Mouse (Mus musculus): ENCODE measurements around the gene Dhx9.
"Not testable (repeated sequence)": the region's sequence is repeated elsewhere in the genome, so short reads cannot be mapped to it uniquely, and the experiment has no call there.

The Dhx9 gene

GRCm38 (mm10) chr1:153487500-153487879, at the start of gene Dhx9:
Gene Dhx9 (minus strand): TSS chr1:153487660.
- DNase-seq (ENCODE audit: low spot score), result peak; percentile 97

GRCm38 (mm10) chr1:153535611-153536010, 48.2 kb upstream of the Dhx9 start:
- peak; percentile 9 for DNase-seq (ENCODE audit: low spot score)

- not testable (repeated sequence) for DNase-seq (ENCODE audit: low spot score)
These were observed 45.4 kb upstream of the Dhx9 start for GRCm38 (mm10) chr1:153532896-153533295.

DNA sequence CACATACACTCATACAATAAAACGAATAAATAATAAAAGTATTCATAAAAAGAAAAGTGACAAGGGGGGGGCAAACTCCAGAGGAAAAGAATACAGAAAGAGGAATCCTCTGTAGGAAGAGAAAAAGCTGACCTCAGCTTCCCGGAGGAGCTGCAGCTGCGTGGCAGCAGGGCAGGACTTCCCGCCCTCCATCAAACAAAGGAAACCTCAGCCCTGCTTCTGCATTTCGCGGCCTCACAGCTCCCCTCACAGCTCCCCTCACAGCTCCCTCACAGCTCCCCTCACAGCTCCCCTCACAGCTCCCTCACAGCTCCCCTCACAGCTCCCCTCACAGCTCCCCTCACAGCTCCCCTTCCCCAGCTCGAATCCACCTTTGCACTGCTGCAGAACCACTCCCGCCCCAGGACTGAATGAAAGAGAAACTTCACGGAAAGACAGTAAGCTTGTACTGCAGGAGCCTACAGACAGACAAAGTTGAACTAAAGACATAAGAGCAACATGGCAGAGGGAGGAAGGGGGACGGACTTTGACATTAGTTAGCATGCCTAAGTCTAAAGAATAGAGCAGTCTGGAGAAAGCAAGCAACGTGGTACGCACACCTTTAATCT, 44.9 kb upstream of the Dhx9 start:
- no peak for DNase-seq (ENCODE audit: low spot score)

- DNase-seq (ENCODE audit: low spot score), result no peak
These were observed 44.3 kb upstream of the Dhx9 start for GRCm38 (mm10) chr1:153531677-153532233.

DNA sequence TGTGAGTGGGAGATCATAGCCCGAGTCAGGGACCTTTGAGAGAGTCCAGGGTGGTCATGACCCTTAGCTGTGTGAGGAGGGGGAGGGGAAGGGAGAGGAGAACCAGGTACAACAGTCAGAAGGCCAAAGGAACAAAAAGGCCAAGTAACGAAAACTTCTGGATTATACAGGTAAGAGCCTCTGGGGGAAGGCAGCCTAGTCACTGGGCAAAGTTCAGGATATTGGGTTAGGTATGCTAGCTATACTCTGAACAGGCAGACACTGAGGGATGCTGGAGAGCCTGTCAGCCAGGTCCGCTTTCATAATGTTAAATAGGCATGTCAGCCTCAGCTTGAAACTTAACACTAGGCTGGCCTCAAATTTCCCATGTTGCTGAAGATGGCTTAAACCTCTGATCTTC, 34.7 kb upstream of the Dhx9 start:
- no peak for DNase-seq (ENCODE audit: low spot score)

DNA sequence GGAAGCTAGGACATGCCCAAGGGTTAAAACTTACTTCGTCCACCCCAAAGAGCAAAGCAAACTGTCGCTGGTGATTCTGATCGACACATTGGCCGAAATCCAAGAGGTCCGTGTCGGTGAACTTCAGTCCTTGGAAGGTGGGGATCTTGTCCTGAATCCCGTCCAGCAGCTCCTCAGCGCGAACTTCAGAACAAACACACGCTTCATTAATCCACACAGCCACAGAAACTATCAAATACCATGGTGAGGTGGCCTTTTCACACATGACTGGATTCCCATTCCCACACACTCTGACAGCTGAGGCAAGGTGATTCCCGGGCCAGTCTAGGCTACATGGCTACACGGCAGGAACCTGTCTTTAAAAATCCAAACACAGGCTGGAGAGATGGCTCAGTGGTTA, 27.9 kb upstream of the Dhx9 start:
- DNase-seq (ENCODE audit: low spot score), result no peak

DNA sequence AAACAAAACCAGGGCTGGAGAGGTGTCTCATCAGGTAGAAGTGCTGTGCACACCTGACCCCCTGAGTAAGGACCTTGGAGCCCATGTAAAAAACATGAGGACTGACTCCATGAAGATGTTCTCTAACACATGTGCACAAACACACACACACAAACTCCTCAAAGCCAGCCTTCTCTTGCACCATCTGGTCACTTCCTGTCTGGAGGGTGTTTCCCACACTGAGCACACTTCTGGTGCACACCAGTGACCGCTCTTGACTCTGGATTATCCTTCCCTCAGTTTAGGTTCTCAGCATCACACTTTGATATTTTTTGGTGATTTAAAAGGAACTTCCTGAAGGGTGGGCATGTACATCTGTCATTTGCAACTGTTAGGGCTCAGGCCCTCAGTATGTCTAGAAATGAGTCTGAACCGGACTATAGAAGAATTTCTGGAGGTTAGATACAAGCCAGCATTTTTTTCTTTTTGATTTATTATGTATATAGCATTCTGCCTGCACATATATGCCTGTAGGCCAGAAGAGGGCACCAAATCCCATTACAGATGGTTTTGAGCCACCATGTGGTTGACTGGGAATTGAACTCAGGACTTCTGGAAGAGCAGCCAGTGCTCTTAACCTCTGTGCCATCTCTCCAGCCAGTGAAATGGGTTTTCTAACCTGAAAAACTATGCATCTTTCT, 23.0 kb upstream of the Dhx9 start:
- DNase-seq (ENCODE audit: low spot score), result no peak

GRCm38 (mm10) chr1:153509569-153509968, 22.1 kb upstream of the Dhx9 start:
- not testable (repeated sequence) for DNase-seq (ENCODE audit: low spot score)

- no peak for DNase-seq (ENCODE audit: low spot score)
These were observed 21.6 kb upstream of the Dhx9 start for GRCm38 (mm10) chr1:153509012-153509411.

DNA sequence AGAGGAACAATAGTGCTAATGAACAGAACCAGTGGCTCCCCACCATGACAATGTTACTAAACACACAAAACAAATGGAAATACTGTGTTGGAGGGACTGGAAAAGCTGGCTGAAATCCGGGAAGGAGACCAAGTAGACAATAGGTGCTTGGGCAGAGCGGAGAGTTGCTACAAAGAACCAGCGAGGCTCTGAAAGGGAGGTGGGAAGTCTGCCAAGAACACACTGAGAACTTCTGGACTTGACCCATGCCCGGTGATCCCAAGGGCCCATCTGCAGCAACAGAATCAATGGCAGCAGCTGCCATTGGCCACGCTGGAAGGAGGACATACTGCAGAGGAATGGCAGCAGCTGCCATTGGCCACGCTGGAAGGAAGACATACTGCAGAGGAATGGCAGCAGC, 18.8 kb upstream of the Dhx9 start:
- DNase-seq (ENCODE audit: low spot score), result no peak

GRCm38 (mm10) chr1:153501644-153502321, 14.3 kb upstream of the Dhx9 start:
- peak; percentile 29 for DNase-seq (ENCODE audit: low spot score)

GRCm38 (mm10) chr1:153500030-153500429, 12.6 kb upstream of the Dhx9 start:
- no peak for DNase-seq (ENCODE audit: low spot score)

- no peak for DNase-seq (ENCODE audit: low spot score)
These were observed 8.6 kb upstream of the Dhx9 start for GRCm38 (mm10) chr1:153496030-153496429.

DNA sequence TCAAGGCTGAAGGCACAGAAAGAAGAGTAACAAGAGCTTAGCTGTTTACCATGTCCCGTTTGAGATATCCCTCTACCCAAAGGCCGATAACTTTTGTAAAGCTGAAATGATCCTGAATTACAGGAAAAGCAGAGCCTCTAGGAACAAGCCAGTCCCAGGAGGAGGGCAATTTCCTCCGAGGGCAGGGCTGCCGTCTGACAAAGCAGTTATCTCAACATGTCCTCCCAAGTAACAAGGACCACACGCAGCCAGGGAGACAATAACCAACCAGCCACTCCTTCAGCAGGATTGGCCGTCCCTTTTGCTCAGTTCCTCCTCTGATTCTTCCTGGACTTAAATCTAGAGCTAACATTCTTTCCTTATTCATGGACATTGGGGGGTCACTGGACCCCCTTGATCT, 6.5 kb upstream of the Dhx9 start:
- DNase-seq (ENCODE audit: low spot score), result no peak

GRCm38 (mm10) chr1:153493338-153493737, 5.9 kb upstream of the Dhx9 start:
- DNase-seq (ENCODE audit: low spot score), result no peak

- DNase-seq (ENCODE audit: low spot score), result peak; percentile 56
These were observed 4.4 kb upstream of the Dhx9 start for GRCm38 (mm10) chr1:153491822-153492221.

DNA sequence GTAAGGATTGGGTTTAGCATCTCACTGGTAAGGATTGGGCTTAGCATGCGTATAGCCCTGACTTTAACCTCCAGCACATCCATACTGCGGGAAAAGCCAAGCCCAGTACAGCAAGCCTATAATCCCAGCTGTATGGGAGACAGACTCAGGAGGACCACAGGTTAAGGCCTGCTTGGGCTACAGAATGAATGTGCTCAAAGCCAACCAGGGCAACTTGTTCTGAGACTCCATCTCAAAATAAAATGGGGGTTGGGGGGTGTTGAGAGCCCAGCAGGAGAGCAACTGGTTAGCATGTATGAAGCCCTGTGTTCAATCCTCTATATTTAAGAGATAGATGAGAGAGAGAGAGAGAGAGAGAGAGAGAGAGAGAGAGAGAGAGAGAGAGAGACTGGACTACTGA, 3.9 kb upstream of the Dhx9 start:
- DNase-seq (ENCODE audit: low spot score), result no peak

DNA sequence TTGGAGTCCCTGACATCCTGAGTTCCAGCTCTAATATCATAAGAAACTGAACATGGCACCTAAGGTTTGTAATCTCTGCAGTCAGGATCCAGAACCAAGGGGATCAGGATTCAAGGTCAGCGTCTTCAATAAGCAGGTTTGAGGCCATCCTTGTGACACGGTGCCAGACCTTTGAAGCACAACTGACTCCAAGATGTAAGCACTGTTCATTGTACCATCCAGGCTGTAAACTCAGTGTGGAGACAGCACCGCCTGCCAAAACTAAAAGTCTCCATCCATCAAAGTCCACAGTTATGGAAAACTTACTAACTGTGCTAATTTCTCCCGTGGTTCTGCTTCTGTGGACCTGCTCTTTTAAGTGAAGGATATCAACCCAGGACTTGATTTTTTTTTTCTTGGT, 2.5 kb upstream of the Dhx9 start:
- DNase-seq (ENCODE audit: low spot score), result no peak

- DNase-seq (ENCODE audit: low spot score), result no peak
These were observed 2.1 kb upstream of the Dhx9 start for GRCm38 (mm10) chr1:153489540-153489939.

GRCm38 (mm10) chr1:153489132-153489531, 1.7 kb upstream of the Dhx9 start:
- peak; percentile 59 for DNase-seq (ENCODE audit: low spot score)

GRCm38 (mm10) chr1:153486767-153487499, 527 bp downstream of the Dhx9 start:
- peak; percentile 49 for DNase-seq (ENCODE audit: low spot score)
